Mouse (Mus musculus) cerebellum, adult (tissue): Measurements from ENCODE around the gene Clec3b.

Source experiments
- ATAC-seq: cut with Nextera tagmentation; 2 replicates; pipeline ENCODE4 v1.9.2; 2017; ENCODE audit warnings: mild to moderate bottlenecking, moderate library complexity, mixed read lengths; ENCODE audit not compliant: insufficient number of reproducible peaks, low FRiP score, low TSS enrichment

Clec3b gene

GRCm38 (mm10) chr9:123152026-123152425 lies 1.3 kb downstream of the Clec3b start:
- no peak for ATAC-seq

GRCm38 (mm10) chr9:123153121-123153520 lies 2.4 kb downstream of the Clec3b start:
- no peak for ATAC-seq

GRCm38 (mm10) chr9:123156910-123157361 lies 6.2 kb downstream of the Clec3b start:
- ATAC-seq, result no peak

GRCm38 (mm10) chr9:123157699-123158098 lies 7.0 kb downstream of the Clec3b start:
- no peak for ATAC-seq

- no peak for ATAC-seq
Observed at GRCm38 (mm10) chr9:123158125-123158836, 7.5 kb downstream of the Clec3b start.

- ATAC-seq, result no peak
Observed at GRCm38 (mm10) chr9:123159330-123159729, 8.6 kb downstream of the Clec3b start.

GRCm38 (mm10) chr9:123161792-123162191 lies 11.0 kb downstream of the Clec3b start:
- no peak for ATAC-seq

- no peak for ATAC-seq
Observed at GRCm38 (mm10) chr9:123162985-123163694, 12.4 kb downstream of the Clec3b start.

- ATAC-seq, result no peak
Observed at GRCm38 (mm10) chr9:123165781-123166443, 15.2 kb downstream of the Clec3b start.

GRCm38 (mm10) chr9:123173760-123174159 lies 23.0 kb downstream of the Clec3b start:
- no peak for ATAC-seq

GRCm38 (mm10) chr9:123174356-123174755 lies 23.6 kb downstream of the Clec3b start:
- ATAC-seq, result no peak

- ATAC-seq, result no peak
Observed at GRCm38 (mm10) chr9:123177380-123178048, 26.8 kb downstream of the Clec3b start.

- ATAC-seq, result no peak
Observed at GRCm38 (mm10) chr9:123180003-123180402, 29.3 kb downstream of the Clec3b start.

- ATAC-seq, result no peak
Observed at GRCm38 (mm10) chr9:123183226-123183625, 32.5 kb downstream of the Clec3b start.

- ATAC-seq, result no peak
Observed at GRCm38 (mm10) chr9:123185546-123185945, 34.8 kb downstream of the Clec3b start.

GRCm38 (mm10) chr9:123186151-123186550 lies 35.4 kb downstream of the Clec3b start:
- ATAC-seq, result no peak

GRCm38 (mm10) chr9:123187589-123187988 lies 36.8 kb downstream of the Clec3b start:
- ATAC-seq, result no peak

GRCm38 (mm10) chr9:123188271-123188670 lies 37.5 kb downstream of the Clec3b start:
- no peak for ATAC-seq

GRCm38 (mm10) chr9:123200116-123200515 lies 49.4 kb downstream of the Clec3b start:
- ATAC-seq, result no peak

GRCm38 (mm10) chr9:123206526-123206925 lies 55.8 kb downstream of the Clec3b start:
- no peak for ATAC-seq

GRCm38 (mm10) chr9:123206948-123207347 lies 56.2 kb downstream of the Clec3b start:
- ATAC-seq, result no peak
